Mouse (Mus musculus): ENCODE measurements around the gene Dok5.
A peak's percentile ranks its signal among the peaks of the same experiment; 100 is the strongest.

Dok5 gene

DNA sequence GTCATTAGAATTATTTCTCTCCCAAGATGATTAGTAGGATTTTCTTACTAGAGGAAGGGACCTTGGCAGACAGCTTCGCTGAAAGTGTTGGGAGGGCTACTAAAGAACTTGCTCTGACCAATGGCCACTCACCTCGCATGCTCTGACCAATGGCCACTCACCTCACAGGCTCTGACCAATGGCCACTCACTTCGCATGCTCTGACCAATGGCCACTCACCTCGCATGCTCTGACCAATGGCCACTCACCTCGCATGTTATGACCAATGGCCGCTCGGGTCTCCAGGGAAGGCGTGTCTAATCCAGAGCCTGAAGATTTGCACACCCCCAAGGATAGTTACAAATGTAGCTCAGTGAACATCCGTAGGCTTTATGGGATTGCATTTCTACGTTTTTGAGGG is 131.6 kb downstream of the Dok5 start:
- DNase-seq = no peak

DNA sequence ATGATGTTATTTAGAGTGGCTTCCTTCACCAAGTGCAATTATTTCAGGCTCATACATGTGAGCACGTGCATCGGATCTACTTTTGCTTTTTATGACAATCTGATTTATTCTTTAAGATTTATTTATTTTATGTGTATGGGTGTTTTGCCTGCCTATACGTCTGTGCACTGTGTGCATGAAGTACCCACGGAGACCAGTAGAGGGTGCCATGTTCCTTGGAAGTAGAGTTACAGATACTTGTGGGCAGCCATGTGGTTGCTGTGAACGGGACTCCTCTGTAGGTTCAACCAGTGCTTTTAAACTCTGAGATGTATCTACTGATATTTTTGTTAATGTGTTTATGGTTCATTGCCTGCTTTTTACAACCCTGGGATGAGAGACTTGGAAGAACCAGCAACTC is 132.4 kb downstream of the Dok5 start:
- DNase-seq = no peak

DNA sequence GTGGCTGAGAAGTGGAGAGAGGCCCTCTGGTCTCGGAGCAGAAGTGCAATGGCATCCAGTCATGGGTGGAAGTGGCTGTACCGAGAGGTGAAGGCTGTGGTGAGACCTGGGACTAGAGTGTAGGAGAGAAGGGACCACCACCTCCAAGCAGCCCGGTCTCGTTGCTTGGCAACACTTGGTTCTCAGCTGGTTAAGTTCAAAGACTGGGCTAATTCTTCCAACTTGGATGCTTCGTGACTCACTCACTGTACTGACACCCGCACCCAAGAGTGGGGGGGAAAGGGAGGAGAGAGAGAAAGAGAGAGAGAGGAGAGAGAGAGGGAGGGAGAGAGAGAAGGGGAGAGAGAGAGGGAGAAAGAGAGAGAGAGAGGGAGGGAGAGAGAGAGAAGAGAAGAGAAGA is 133.2 kb downstream of the Dok5 start:
- no peak for DNase-seq

DNA sequence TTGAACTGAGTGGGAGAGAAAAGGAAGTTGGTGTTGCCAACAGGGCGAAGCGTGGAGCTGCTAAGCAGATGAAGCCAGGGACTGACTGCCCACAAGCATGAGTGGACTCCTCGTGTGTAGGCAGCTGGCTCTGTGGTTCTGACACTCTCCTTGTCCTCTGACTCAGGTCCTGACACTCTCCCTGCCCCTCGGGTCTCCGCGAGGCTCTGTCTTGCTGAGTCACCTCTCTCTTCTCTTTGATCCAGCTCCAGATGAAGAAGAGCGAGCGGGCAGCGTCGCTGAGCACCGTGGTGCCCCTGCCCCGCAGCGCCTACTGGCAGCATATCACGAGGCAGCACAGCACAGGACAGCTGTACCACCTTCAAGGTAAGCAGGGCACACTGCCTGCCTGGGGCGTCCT is 139.0 kb downstream of the Dok5 start:
- no peak for DNase-seq

DNA sequence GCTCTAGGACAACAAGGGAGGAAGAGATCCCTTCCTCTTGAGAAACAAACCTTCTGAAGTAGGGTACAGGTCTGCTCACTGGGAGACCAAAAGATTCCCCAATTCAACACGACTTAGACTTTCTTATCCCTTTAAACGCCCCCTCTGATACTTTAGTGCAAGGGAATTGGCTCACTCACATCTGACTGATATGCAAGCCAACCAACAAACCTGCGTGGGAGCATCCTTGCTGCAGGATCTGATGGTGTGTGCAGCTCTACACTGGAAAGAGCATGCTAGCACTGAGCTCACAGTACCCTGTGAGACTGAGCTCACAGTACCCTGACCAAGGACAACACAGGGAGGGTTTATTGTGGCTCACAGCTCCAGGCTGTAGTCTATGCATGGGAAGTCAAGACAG is 139.9 kb downstream of the Dok5 start:
- no peak for DNase-seq

DNA sequence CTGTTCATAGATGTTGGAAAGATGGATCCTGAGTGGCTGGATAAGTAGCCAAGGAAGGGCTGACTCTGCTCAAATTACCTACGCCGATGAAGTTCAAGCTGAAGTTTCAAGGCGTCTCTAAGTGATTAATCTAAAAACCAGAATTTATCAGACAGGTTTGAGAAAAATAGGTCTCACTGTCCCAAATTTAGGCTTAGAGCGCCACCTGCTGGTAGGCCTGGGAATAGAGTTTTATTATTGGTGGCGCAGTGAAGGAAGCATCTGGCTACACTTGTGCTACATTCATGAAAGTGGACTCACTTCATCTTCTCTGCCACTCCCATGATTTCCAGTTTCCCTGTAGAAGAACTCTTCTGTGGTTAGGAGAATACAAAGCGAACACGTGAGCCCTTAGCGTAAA is 141.8 kb downstream of the Dok5 start:
- DNase-seq = peak; percentile 40

DNA sequence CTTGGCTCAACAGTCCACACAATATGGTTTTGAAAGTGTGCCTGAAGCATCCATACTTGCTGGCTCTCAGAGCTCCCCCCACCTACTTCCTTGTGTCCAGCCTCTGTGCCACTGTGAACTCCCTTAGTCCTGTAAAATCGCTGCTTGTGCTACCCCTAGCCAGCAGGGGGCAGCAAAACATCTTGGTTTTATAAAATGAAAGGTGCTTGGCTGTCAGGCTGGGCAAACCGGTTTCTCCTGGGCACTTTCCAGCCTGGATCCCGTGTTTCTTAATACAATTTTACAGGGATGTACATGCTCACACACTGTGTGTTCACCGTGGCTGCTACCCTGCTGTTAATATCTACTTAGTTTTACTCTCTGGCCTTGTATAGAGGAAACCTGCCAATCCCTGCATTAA is 145.9 kb downstream of the Dok5 start:
- DNase-seq = peak; percentile 57

DNA sequence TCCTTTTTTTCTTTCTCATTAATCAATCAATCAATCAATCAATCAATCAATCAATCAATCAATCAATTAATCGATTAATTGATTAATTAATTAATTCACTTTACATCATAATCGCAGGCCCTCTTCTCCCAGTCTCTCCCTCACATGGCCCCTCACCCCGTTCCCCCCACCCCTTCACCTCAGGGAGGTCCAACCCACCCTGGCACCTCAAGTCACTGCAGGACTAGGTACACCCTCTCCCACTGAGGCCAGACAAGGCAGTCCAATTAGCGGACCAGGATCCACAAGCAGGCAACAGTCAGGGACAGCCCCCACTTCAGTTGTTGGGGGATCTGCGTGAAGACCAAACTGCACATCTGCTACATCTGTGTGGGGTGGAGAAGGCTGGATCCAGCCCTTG is 146.3 kb downstream of the Dok5 start:
- no peak for DNase-seq

DNA sequence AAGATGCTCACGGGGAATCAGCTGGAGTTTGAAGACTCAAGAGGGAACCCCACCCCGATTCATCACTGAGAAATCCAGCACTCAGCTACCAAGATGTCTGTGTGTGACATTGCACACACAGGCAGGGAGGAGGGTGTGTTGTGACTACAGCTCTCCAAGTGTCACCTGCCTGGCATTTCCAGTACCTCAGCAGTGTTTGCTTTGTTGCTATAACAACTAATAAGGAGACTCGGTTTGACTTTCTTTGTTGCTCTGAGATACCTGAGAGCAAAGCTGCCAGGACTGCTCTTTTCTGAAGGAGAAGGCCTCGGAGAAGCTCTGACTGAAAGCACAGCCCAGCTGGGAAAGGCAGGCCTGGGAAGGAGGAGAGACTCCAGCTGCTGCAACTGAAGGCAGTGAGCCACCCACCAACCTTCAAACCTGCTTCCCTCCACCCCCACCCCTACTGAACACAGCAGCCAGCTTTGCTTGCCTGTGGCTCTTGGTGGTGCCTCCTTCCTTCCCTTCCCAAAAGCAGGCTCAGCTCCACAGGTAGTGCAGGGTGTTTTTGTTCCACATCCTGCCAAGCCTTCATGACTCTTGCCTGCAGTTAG is 152.7 kb downstream of the Dok5 start:
- no peak for DNase-seq

DNA sequence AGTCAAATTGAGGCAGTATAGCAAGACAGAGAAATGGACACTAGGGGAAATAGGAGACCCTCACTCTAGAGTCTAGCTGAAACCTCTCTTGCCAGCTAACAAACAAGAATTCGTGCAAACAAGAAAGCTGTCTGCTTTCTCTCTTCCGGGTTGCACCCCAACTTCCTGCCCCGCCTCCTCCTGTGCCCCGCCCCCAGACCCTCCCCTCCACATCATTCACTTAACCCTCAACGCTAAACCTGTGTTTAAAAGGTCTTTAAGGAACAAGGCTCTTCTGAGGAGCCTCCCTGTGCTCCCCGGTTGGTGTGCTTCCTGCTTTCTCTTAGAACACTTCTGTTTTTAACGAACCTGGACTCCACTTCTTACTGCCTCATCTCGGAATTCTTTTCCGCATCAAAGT is 156.4 kb downstream of the Dok5 start:
- peak; percentile 9 for DNase-seq

DNA sequence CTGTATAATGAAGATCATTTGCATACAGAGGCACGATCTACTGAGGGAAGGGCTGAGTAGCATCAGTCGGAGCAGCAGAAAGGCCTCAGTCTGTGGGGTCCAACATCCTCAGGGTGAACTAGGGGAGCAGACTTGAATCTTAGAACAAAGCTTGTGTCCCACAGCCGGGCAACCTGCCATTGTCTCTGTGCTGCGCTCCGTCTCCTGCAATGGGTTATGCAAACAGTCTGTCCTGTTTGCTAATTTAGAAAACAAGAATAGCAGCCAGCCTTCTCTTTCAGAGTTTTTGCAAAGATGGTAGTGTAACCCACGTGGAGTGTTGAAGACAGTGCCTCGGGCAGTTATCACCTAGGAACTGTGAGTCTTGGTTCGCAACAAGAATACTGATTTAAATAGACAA is 163.5 kb downstream of the Dok5 start:
- DNase-seq = no peak

DNA sequence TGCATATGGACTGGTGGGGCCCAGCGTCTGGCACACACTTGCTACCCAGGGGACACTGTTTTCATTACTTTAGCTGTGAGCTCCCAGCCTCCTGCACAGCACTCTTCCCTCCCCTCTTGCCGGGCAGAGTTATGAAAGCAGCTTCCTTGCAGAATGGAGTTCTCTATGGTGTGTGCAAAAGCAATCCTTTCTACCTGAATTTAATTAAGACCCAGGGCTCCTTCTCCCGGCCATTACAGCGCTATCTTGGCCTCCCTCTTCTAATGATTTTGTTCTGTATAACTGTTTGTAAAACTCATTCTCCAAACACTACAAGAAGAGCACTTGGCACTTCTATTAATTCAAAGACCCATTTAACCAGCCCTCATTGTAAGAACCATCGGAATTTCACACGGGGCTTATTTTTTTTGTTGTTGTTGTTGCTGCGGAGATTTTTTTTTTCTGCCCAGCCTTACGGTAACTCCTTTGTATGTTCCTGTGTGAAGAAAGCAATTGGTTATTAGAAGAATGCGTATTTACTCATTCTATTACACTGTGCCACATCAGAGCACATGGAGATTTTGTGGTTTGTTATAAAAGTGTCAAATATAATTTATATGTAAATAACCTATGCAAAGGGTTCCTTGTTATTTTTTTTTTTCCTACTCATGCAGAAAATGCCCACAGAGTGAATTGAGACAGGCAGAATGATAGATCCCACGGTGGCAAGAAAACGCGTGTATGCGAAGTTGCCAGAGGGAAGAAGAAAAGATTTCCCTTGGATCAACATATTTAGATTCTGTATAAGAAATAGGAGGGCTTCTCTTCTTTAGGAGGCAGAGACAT is 170.8 kb downstream of the Dok5 start:
- DNase-seq = no peak

DNA sequence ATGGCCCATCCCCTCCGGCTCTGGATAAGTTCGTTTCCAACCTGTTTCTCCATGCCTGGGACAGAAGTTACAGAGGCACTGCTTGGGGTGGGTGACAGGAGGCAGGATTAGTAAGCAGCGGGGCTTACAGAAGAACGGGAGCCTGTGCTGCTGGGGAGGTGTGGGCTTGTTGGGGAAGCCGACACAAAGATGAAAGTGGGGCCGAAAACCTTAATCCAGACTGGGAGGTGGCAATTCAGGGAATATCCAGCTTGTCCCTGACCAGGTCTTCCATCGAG is 171.4 kb downstream of the Dok5 start:
- no peak for DNase-seq

DNA sequence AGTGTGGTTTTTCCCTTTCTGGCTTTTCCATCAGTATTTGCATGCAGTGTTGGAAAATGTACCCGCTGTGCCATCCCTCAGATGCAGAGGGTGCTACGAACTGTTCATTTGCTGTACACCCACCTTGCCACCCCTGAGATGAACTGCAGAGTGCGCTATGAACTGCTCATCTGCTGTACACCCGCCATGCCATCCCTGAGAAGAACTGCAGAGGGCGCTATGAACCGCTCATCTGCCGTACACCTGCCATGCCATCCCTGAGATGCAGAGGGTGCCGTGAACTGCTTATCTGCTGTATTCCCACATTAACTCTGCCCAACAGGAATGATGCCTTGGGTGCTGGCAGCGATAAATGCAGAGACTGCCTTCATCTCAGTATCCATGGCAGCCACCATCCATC is 171.8 kb downstream of the Dok5 start:
- no peak for DNase-seq

DNA sequence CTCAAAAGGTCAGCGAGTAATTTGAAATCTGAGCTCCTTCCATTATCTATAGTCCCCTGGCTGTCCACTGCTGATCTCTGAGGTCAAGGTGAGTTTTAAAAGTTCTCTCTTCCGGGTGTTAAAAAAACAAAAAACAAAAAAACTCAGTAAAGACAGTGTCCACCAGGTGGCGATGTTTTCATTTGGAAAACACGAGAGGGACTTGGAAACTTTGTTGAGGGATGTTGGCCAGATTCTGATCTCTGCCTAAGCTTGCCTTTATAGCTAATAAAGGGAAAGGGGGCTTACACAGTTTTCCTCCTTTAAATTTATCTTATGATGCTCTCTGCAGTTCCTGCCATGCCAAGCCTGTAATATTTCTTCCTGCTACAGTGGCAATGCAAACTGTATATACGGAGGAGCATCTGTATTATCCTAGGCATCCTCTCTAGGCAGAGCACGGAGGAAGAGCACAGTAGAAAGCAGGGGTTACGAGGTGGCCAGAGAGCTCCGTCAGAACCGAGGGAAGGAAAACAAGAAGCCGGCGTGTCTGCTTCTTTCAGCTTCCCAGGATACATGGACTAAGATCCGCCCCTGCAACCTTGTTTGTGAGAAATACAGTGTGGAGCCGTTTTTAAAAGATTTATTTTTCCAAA is 181.1 kb downstream of the Dok5 start:
- no peak for DNase-seq

DNA sequence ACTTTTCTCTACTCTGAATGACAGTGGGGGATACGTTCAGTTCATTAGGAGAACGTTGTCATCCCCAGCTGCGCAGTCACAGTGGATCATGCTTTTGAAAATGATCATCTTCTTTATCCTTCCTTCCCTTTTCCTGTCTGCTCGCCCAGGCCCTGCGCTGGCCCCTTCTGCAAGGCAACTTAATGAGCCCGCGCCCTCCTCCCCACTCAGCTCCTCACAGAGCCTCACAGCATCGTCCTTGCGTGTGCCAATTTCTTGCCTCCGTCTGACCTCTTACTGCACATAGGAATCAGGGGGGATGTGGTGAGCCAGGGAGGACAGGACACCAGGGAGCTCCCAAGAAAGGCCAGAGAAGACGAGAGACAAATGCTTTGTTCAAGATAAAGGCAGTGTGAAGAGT is 182.3 kb downstream of the Dok5 start:
- no peak for DNase-seq

DNA sequence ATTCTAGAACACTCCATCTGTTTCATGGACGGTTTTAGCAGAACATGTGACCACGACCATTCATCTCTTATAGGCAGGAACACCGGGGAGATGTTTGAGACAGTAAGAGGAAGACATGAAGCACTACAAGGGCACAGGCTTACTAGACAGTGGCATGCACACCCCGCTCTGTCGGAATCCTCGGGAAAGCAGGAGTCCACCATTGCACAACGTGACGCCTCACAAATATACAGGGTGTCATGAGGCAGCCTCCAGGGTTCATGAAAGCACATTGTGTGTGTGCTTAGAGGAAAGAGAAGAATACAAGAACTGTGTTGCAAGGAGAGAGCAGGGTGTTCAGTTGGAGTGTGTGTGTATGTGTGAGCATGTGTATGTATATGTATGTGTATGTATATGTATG is 184.0 kb downstream of the Dok5 start:
- no peak for DNase-seq

DNA sequence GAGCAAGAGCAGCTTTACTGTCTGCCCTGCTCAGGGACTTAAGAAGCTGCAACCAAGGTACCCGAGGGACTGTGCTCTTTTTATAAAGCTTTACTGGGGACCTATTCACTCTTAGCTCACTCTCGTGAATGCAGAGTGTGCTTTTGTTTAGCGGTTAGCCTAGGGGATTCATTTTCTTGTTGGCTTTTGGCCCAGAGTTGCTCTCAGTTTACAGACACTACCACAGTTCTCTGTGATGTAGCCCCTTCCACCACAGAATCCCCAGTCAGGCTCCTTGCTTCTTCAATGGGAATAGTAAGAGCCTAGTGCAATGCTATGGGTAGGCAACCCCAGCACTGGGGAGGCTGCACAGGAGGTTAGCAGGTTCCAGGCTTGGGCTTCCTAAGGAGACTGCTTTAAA is 190.7 kb downstream of the Dok5 start:
- DNase-seq = no peak

DNA sequence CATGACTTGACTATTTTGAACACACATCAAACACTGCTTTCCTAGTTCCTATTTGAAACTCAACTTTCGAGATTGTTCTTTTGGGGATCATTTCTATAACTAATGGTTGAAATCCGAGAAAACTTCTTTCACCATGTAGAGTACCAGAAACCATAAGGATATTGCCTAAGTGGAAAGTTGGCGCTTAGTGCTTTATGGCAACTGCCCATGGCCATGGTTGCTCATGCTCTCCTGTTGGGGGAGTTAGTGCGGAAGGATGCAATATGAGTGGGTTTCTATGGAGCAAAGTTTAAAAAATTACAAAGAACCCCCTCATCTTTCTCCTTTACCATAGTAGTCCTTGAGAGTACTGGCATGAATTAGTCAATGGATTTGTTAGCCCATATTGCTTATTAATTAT is 192.5 kb downstream of the Dok5 start:
- no peak for DNase-seq

DNA sequence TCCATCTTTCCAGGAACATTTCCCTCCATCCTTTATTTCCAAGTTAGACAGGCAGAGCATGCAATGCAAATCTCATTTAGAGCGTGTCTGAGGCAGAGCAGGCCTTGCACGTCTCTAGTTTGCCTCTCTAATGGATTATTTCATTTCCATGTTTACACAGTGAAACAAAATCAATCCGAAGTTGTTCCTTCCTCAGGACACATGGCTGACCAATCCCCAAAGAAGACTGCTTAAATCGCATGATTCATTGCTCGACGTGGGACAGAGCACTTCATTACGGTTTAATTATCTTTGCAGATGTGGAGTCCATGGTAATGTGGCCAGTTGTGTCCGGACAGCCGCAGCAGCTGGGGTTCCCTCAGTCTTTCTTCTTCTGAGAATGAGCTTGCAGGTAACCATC is 194.6 kb downstream of the Dok5 start:
- DNase-seq = no peak
